Mouse (Mus musculus) bone marrow, adult 2 months (tissue): ENCODE results near the gene Dnajc13.

Experiments used
- CTCF ChIP-seq: fragments of 200-500 bp; IDR thresholded peaks from 2 replicates; pipeline ENCODE4 v1.5.1; 2011; ENCODE audit warnings: low read length, control low read depth; ENCODE audit not compliant: control insufficient read depth, insufficient read depth
- POLR2A ChIP-seq: fragments of 200-500 bp; IDR thresholded peaks from 2 replicates; pipeline ENCODE4 v1.6.1; 2011; ENCODE audit warnings: low read depth, mild to moderate bottlenecking, control low read depth, low read length, borderline replicate concordance; ENCODE audit not compliant: control insufficient read depth

DNA sequence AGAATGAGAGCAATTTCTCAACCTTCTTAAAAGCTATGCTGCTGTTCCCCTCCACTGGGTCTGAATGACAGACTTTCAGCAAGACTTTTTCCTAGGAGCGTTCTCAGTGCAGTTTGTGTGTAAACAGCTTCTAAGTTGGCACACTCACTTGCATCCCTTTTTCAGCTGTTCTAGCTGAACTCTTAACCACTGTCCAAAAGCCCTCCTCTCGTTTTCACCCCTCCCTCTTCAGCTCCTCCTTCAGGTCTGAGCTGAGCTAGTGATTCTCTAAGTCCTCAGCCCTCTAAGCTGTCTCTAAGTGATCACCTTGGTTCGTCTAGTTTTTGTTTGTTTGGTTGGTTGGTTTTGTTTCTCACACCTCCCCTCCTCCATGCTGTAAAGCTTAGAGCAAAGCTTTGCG, 2.4 kb downstream of the Dnajc13 start:
- TF ChIP-seq CTCF = no peak
- no peak for TF ChIP-seq POLR2A
